Mouse (Mus musculus): ENCODE measurements around the gene Sez6. TPM values are rescaled to one million over a fixed set of nuclear protein-coding genes. Genes with fewer than 3 reads are reported as not detected.

The Sez6 gene
- 0.34 and 0.69 TPM in 2 replicates for polyA plus RNA-seq (2015; fragmentation: Nextera tagmentation; extraction: Ambion mirVana)

DNA sequence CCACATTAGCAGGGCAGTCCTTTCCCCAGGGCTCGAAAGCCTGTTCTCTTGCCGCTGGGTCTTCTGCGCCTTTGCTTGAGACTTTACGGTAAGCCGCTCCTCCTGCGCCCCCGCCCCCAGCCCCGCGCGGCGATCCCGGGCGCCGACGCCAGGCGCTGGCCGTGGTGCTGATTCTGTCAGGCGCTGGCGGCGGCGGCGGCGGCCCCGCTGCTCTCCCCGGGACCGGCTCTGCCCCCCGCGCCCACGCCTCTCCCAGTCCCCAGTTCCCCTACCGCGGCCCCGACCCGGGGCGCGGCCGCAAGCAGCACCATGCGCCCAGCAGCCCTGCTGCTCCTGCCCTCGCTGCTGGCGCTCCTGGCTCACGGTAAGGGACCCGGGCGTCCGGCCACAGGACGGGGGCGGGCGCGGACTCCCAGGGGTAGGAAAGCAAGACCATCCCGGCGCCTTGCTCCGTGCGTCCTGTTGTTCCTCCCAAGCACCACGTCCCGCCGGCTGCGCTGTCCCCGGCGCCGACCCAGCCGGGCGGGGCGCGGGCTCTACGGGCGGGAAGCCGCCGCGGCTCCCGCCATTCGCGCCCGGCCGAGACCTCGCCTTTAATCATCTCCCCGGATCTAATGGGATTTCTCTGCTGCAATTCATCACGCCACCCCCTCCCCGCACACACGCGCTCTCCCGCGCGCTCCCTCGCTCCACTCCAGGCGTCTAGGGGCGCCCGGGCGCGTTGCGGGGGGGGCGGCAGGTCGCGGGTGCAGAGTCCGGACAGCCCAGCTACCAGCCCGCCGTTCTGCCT is at the start of gene Sez6:
Sez6 (plus strand) TSS at position 50 of the 790 bp plus-strand sequence.
- Histone ChIP-seq H3K36me3 (ENCODE audit: control insufficient read depth, insufficient read depth, low read length) (no peaks in the 10 kb centered on the region), H3K27me3 (ENCODE audit: control insufficient read depth, insufficient read depth, low read depth, low read length) (peaks cover 55% of the 10 kb centered on the region), H3K4me1 (replicated peaks; ENCODE audit: control insufficient read depth, insufficient read depth, low read length) (peaks cover 6% of the 10 kb centered on the region), H3K4me2 (ENCODE audit: low read depth, low read length) (peak within 1 kb of the TSS; percentile 97), H3K4me3 (ENCODE audit: low read length) (peak within 1 kb of the TSS; percentile 55), H3K9me3 (ENCODE audit: control insufficient read depth, low read length) (no peaks in the 10 kb centered on the region), H3K9ac (ENCODE audit: low read length) (no peak within 1 kb of the TSS), H3K27ac (ENCODE audit: low read length) (no peak within 1 kb of the TSS)
- WGBS: under 1% methylated on average over 76 of the region's 94 CpGs
- peak; percentile 83 for ATAC-seq (ENCODE audit: low read depth)

DNA sequence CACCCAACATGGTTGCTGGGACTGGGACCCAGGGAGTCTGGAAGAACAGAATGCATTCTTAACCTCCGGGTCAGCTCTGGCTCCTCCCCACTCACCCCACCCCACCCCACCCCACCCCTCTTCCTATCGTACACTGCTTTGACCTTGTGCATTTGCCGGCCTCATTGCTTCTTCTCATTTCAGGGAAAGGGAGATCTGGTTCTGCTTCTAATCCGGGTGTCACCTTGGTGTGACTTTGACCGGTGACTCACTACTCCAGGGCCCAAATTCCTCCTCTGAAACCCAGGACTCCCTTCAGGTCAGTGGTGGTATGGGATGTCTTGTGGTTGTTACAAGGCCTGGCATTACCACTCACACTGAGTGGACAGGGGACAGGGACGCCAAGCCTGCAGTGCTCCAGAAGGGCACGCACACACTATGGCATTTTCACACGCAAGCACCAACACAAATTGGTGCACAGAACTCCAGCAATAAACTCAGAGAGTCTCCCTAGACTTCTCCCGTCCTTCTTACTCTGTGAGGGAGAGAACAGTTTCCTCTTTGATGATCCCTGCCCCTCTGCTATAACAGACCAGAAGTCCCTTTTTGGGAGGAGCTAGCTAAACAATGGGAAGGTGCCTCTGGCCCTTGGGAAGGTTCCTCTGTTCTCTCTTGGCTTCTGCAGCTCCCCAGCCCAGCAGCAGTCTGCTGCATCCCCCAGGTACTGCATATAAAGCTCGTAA is 45.9 kb upstream of the Sez6 start:
- Histone ChIP-seq H3K9me3 (ENCODE audit: control insufficient read depth, low read length) (no peaks in the 10 kb centered on the region), H3K4me2 (ENCODE audit: low read depth, low read length) (no peak overlapping the region), H3K9ac (ENCODE audit: low read length) (no peak overlapping the region), H3K27me3 (ENCODE audit: control insufficient read depth, insufficient read depth, low read depth, low read length) (no peaks in the 10 kb centered on the region), H3K36me3 (ENCODE audit: control insufficient read depth, insufficient read depth, low read length) (no peaks in the 10 kb centered on the region), H3K27ac (ENCODE audit: low read length) (no peak overlapping the region), H3K4me3 (ENCODE audit: low read length) (no peak overlapping the region), H3K4me1 (replicated peaks; ENCODE audit: control insufficient read depth, insufficient read depth, low read length) (no peaks in the 10 kb centered on the region; the same call in 1 of the 2 replicates)
- 57% methylated on average over 10 of the region's 10 CpGs for WGBS
- no peak for ATAC-seq (ENCODE audit: low read depth)

DNA sequence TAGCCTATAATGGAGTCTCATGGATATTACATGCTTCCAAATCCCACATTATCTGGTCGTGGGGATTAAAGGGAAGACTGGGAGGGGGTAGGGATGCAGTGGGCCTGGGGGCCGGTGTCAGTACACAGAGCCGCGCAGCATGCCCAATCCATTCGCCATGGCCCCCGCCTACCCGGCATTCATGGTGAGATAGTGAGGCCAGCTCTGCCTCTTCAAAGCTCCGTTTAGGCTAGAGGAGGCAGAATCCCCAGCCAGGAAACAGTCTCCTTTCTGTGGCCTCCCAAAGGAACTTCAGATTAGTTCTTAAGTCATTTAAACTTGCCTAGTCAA is 45.4 kb upstream of the Sez6 start:
- no peak overlapping the region for H3K4me3 ChIP-seq (ENCODE audit: low read length)

DNA sequence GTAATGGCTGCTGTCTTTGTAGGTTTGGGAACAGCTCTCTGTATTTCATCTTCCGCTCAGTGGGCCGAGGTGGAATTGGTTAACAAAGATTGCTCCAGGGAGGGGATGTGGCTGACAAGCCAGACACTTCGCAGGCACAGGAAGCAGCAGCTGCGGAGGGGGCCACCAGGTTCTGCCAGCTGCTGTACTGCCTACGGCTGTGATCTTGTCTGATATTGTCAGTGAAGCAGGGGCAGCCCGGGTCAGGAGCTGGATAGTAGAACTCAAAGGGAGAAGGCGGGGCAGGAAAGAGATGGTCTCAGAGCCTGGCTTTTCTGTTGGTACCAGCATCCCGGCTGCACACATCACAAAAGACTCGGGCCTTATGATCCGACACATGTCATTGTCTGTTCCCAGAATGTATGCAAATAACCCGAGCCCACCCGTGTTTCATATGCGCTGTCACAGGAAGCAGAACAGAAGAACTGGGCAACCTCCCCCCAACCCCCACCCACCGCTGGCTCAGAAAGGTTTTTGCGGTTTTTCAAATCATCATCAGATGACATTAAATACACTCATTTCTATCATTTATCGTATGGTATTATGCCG is 43.1 kb upstream of the Sez6 start:
- Histone ChIP-seq H3K4me3 (ENCODE audit: low read length) (no peak overlapping the region), H3K9ac (ENCODE audit: low read length) (no peak overlapping the region), H3K9me3 (ENCODE audit: control insufficient read depth, low read length) (no peaks in the 10 kb centered on the region), H3K4me2 (ENCODE audit: low read depth, low read length) (no peak overlapping the region), H3K27me3 (ENCODE audit: control insufficient read depth, insufficient read depth, low read depth, low read length) (no peaks in the 10 kb centered on the region), H3K4me1 (replicated peaks; ENCODE audit: control insufficient read depth, insufficient read depth, low read length) (no peaks in the 10 kb centered on the region; the same call in 1 of the 2 replicates), H3K27ac (ENCODE audit: low read length) (no peak overlapping the region), H3K36me3 (ENCODE audit: control insufficient read depth, insufficient read depth, low read length) (no peaks in the 10 kb centered on the region)
- WGBS: 45% methylated on average over 17 of the region's 17 CpGs
- ATAC-seq (ENCODE audit: low read depth): 0 out of 2 replicates have a peak, but pooled peaks have one; percentile 22

More for the DNA sequence above, 45.4 kb upstream of the Sez6 start:
- WGBS: 53% methylated on average over 8 of the region's 8 CpGs
- Histone ChIP-seq H3K4me1 (replicated peaks; ENCODE audit: control insufficient read depth, insufficient read depth, low read length) (no peaks in the 10 kb centered on the region; the same call in 1 of the 2 replicates), H3K27ac (ENCODE audit: low read length) (no peak overlapping the region), H3K4me2 (ENCODE audit: low read depth, low read length) (no peak overlapping the region), H3K9me3 (ENCODE audit: control insufficient read depth, low read length) (no peaks in the 10 kb centered on the region), H3K27me3 (ENCODE audit: control insufficient read depth, insufficient read depth, low read depth, low read length) (no peaks in the 10 kb centered on the region), H3K36me3 (ENCODE audit: control insufficient read depth, insufficient read depth, low read length) (no peaks in the 10 kb centered on the region), H3K9ac (ENCODE audit: low read length) (no peak overlapping the region)
- ATAC-seq (ENCODE audit: low read depth): no peak

DNA sequence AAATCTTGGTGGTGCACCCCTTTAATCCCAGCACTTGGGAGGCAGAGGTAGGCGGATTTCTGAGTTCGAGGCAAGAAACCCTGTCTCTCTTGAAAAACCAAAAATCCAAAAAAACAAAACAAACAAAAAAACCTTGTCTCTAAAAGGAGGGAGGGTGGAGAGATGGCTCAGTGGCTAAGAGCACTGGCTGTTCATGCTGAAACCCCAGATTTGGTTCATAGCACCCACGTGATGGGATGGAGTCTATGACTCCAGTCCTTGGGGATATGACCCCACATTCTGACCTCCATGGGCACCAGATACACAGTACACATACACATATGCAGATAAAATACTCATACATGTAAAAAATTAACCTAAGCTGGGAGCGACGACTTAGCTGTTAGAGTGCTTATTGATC is 41.8 kb upstream of the Sez6 start:
- Histone ChIP-seq H3K4me1 (replicated peaks; ENCODE audit: control insufficient read depth, insufficient read depth, low read length) (peaks cover 10% of the 10 kb centered on the region), H3K27me3 (ENCODE audit: control insufficient read depth, insufficient read depth, low read depth, low read length) (no peaks in the 10 kb centered on the region), H3K36me3 (ENCODE audit: control insufficient read depth, insufficient read depth, low read length) (no peaks in the 10 kb centered on the region), H3K4me2 (ENCODE audit: low read depth, low read length) (no peak overlapping the region), H3K4me3 (ENCODE audit: low read length) (no peak overlapping the region), H3K9me3 (ENCODE audit: control insufficient read depth, low read length) (no peaks in the 10 kb centered on the region), H3K27ac (ENCODE audit: low read length) (no peak overlapping the region), H3K9ac (ENCODE audit: low read length) (no peak overlapping the region)
- 74% methylated on average over 5 of the region's 5 CpGs for WGBS
- no peak for ATAC-seq (ENCODE audit: low read depth)

DNA sequence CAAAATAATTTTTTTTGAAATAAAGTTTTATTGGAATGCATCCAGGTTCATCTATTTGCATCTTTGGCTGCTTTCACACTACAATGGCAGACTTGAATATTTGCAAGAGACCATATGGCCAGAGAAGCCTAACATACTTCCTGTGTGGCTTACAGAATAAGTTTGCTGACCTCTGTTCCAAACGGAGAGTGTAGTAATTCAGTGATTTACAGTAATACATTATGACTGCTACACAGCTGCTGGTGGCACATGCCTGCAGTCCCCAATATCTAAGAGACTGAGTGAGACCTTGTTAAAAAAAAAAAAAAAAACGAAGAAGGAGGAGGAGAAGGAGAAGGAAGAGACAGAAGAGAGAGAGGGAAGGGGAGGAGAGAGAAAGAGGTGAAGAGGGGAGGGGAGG is 41.1 kb upstream of the Sez6 start:
- WGBS: 9% methylated on average over 1 of the region's 2 CpGs
- no peak for ATAC-seq (ENCODE audit: low read depth)
- Histone ChIP-seq H3K36me3 (ENCODE audit: control insufficient read depth, insufficient read depth, low read length) (no peaks in the 10 kb centered on the region), H3K4me1 (replicated peaks; ENCODE audit: control insufficient read depth, insufficient read depth, low read length) (peaks cover 16% of the 10 kb centered on the region), H3K9me3 (ENCODE audit: control insufficient read depth, low read length) (no peaks in the 10 kb centered on the region), H3K27ac (ENCODE audit: low read length) (no peak overlapping the region), H3K4me2 (ENCODE audit: low read depth, low read length) (no peak overlapping the region), H3K4me3 (ENCODE audit: low read length) (no peak overlapping the region), H3K27me3 (ENCODE audit: control insufficient read depth, insufficient read depth, low read depth, low read length) (no peaks in the 10 kb centered on the region), H3K9ac (ENCODE audit: low read length) (no peak overlapping the region)

DNA sequence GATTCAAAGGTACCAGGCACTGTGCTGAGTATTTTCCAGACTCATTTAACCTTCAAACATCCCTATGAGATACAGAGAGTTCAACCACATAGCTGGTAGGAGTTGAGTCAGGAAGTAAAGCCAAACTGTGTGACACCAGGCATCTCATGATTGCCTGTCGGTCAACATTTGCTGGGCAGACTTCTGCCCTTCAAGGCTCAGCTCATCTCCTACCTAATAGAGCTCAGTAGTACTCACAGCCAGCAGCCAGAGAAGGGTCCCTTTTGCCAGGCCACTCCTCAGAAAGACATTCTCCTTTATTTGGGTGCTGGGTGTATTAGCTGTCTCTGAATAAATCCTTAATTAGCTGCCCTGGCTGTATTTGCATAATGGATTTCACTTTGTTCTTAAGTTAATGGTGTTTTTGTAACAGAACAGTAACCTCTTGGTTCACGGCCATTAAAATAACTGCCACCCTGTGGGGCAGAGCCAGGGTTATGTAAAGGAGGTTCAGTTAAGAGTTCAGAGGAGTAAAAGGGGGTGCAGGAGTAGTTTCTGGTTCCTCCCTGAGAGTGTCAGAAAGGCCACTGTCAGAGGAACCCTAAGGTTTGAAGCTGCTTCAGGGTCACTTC is 39.8 kb upstream of the Sez6 start:
- 74% methylated on average over 2 of the region's 2 CpGs for WGBS
- no peak for ATAC-seq (ENCODE audit: low read depth)
- no peak overlapping the region for H3K27ac ChIP-seq (ENCODE audit: low read length)
- no peak overlapping the region for H3K4me2 ChIP-seq (ENCODE audit: low read depth, low read length)
- no peak overlapping the region for H3K9ac ChIP-seq (ENCODE audit: low read length)
- no peaks in the 10 kb centered on the region for H3K27me3 ChIP-seq (ENCODE audit: control insufficient read depth, insufficient read depth, low read depth, low read length)
- no peaks in the 10 kb centered on the region for H3K36me3 ChIP-seq (ENCODE audit: control insufficient read depth, insufficient read depth, low read length)
- peaks cover 16% of the 10 kb centered on the region for H3K4me1 ChIP-seq (replicated peaks; ENCODE audit: control insufficient read depth, insufficient read depth, low read length)
- no peaks in the 10 kb centered on the region for H3K9me3 ChIP-seq (ENCODE audit: control insufficient read depth, low read length)
- H3K4me3 ChIP-seq (ENCODE audit: low read length): no peak overlapping the region

DNA sequence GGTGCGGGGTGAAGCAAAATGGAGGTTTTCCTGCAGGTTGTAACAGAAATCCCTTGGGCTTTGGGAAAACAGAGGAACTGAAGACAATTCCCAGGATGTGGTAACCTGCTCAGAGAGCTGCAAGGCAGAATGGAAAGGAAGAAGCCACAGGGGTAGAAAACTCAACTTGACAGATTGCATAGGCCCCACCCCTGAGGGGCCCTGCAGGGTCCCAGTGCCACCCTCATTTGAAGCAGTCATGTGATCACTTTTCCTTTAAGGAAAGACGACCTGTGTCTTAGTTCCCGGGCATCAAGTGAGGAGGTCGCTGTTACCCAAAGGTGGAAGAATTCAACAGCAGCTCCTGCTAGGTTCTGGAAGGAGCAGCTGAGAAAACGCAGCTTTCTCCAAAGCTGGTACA is 37.7 kb upstream of the Sez6 start:
- Histone ChIP-seq H3K27ac (ENCODE audit: low read length) (no peak overlapping the region), H3K4me2 (ENCODE audit: low read depth, low read length) (no peak overlapping the region)

DNA sequence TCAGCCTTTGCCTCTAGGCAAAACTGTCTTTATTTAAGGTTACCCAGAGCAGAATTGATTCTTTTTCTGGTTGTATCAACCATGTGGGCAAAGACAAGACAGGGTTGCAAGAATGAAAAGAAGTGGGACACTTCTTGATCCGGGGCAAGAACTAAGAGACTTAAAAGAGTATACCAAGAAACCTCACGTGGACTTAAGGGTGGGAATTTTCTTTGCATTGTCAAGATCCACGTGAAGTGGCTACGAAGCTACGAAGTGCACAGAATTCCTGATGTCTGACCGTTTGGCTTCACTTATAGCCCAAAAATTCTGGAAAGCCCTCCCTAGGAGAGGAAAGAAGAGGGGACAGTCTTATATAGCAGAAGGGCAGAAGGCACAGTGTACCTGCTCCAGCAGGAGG is 37.3 kb upstream of the Sez6 start:
- H3K4me1 ChIP-seq (replicated peaks; ENCODE audit: control insufficient read depth, insufficient read depth, low read length): peaks cover 27% of the 10 kb centered on the region
- no peaks in the 10 kb centered on the region for H3K36me3 ChIP-seq (ENCODE audit: control insufficient read depth, insufficient read depth, low read length)
- WGBS: 39% methylated on average over 6 of the region's 6 CpGs
- ATAC-seq (ENCODE audit: low read depth): no peak
- peak overlapping the region; percentile 40 for H3K9ac ChIP-seq (ENCODE audit: low read length)
- 0 out of 2 replicates have a peak, but pooled peaks cover 2% of the 10 kb centered on the region for H3K27me3 ChIP-seq (ENCODE audit: control insufficient read depth, insufficient read depth, low read depth, low read length)
- H3K9me3 ChIP-seq (ENCODE audit: control insufficient read depth, low read length): no peaks in the 10 kb centered on the region
- H3K4me2 ChIP-seq (ENCODE audit: low read depth, low read length): peak overlapping the region; percentile 26; the same call in 1 of the 2 replicates
- peak overlapping the region; percentile 79 for H3K27ac ChIP-seq (ENCODE audit: low read length)
- H3K4me3 ChIP-seq (ENCODE audit: low read length): no peak overlapping the region

More for the DNA sequence above, 37.7 kb upstream of the Sez6 start:
- no peaks in the 10 kb centered on the region for H3K36me3 ChIP-seq (ENCODE audit: control insufficient read depth, insufficient read depth, low read length)
- no peak overlapping the region for H3K9ac ChIP-seq (ENCODE audit: low read length)
- H3K4me1 ChIP-seq (replicated peaks; ENCODE audit: control insufficient read depth, insufficient read depth, low read length): peaks cover 27% of the 10 kb centered on the region
- ATAC-seq (ENCODE audit: low read depth): no peak
- WGBS: 25% methylated on average over 5 of the region's 5 CpGs
- H3K4me3 ChIP-seq (ENCODE audit: low read length): no peak overlapping the region
- H3K27me3 ChIP-seq (ENCODE audit: control insufficient read depth, insufficient read depth, low read depth, low read length): 0 out of 2 replicates have a peak, but pooled peaks cover 2% of the 10 kb centered on the region
- no peaks in the 10 kb centered on the region for H3K9me3 ChIP-seq (ENCODE audit: control insufficient read depth, low read length)
